Mouse (Mus musculus): Measurements from ENCODE around the gene Eif3k.
"Not testable (repeated sequence)": the region's sequence is repeated elsewhere in the genome, so short reads cannot be mapped to it uniquely, and the experiment has no call there.

Gene Eif3k

DNA sequence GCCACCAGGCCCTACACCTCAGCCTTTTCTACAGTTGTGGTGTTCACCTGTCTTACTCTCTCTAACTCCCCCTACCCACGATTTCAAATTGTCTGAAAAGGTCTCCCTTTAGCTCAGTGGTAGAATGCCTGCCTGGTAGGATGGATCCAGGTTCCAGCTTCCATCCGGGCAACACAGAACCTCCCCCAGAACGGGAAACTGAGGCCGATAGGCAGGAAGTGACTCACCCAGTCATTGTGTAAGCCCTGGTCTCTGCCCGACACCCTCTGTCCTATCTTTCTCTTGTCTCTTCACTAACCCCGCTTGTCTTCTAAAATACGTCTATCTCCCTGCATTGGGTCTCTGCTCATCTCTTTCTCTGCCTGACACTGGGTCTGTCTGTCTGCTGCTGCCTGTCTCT, 3.5 kb upstream of the Eif3k start:
- DNase-seq (ENCODE audit: low spot score): no peak

DNA sequence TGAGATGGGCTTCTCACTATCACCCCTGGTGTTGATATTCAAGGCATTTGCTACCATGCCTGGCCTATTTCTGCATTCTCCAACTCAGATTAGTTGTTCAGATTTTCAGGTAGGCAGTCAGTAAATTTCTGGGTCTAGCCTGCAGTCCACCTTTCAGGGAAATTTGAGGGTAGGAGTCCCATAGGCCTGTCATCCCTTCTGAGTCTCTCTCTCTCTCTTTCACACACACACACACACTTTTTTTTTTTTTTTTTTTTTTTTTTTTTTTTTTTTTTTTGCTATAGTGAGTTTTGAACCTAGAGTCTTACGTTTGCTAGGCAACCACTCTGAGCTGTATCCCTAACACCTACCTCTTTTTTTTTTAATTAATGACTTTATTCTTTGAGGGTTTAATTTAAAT, 2.8 kb upstream of the Eif3k start:
- DNase-seq (ENCODE audit: low spot score): no peak

DNA sequence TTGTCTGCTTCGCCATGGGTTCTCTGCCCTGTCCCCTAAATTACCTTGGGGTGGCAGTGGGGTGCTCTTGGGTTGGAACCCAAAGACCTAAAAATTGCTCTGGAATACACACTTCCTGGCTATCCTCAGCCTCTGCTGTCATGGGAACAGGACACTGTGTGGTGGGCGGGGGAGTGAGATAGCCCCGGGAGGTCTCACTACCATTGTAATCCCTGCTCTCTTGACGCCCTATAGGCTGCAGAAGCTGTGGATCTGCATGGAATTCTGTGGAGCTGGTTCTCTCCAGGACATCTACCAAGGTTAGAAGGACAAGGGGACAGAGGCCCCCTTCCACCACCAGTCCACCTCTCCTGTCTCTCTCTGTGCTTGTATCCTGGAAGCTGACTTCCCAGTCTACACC, 2.2 kb upstream of the Eif3k start:
- DNase-seq (ENCODE audit: low spot score): no peak

DNA sequence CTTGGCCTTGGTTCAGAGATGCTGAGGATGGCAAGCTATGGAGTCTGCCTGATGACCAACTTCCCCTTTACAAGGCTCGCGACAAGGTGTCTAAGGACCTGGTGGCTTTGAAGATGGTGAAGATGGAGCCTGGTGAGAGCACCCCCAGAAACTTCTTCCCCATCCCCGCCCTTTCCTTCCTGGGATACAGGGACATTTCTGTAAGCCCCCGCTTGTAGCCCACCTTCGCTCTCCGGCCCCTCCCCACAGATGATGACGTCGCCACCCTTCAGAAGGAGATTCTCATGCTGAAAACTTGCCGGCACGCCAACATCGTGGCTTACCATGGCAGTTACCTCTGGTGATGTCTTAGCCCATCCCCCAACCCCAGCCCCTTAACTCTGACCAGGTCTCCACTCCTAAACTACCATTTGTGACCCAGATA, 1.5 kb upstream of the Eif3k start:
- no peak for DNase-seq (ENCODE audit: low spot score)

GRCm38 (mm10) chr7:28982274-28983013, 780 bp upstream of the Eif3k start:
- DNase-seq (ENCODE audit: low spot score): peak; percentile 70

DNA sequence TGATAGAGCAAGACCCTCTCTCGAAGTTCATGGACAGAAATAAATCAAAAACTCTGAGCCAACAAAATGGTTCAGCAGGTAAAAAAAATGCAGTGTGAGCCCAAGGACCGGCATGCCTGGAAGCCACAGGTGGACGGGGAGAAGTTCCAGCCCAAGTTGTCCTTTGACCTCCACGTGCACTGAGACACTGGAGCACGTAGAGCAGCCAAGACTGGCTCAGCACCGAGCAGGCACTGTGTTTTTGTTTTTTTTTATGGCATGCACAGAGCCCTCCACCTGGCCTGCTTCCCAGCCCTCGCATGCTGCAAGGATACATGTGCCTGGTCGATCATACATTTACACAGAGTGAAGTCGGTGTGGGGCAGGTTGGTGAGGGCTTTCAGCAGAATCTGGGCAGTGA, 4.1 kb downstream of the Eif3k start:
- no peak for DNase-seq (ENCODE audit: low spot score)

GRCm38 (mm10) chr7:28973025-28973424, 8.6 kb downstream of the Eif3k start:
- no peak for DNase-seq (ENCODE audit: low spot score)

DNA sequence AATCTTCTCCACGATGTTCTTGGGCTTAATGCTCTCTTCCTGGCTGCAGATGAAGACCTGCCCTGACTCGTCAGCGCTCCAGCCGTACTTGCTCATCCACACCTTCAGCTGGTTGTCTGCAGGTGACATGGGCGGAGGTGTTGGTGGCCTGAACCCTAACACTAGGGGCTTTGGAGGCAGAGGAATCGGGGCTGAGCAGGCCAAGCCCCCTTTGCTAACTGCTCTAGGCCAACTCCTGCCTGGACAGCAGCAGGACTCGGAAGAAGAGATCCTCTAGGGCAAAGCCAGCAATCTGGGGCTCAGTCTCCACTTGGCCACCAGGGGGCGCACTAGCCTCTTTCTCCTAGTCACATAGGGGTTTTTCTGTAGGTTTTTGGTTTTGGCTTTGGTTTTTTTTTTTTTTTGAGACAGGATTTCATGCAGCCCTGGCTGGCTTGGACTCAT, 9.1 kb downstream of the Eif3k start:
- peak; percentile 80 for DNase-seq (ENCODE audit: low spot score)

- DNase-seq (ENCODE audit: low spot score): peak; percentile 85
Measured at GRCm38 (mm10) chr7:28971770-28972269, 9.8 kb downstream of the Eif3k start.

DNA sequence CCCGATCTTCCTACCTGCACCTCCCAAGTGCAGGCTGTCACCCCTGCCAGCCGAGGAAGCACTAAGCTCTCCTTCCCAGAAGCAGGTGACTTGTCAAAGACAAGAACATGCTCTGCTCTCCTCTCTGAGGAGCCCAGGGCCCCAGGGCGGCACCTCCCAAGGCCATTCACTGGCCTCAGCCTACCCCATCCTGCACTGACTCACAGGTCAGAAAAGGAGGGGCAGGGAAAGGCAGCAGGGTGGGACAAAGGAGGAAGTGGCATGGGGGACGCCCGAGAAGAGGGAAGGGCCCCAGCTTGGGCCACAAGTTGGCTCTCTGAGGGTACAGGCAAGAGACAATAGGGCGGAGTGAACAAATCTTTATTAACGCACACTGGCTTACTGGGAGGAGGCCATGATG, 10.6 kb downstream of the Eif3k start:
- DNase-seq (ENCODE audit: low spot score): no peak

- no peak for DNase-seq (ENCODE audit: low spot score)
Measured at GRCm38 (mm10) chr7:28969672-28970394, 11.8 kb downstream of the Eif3k start.

DNA sequence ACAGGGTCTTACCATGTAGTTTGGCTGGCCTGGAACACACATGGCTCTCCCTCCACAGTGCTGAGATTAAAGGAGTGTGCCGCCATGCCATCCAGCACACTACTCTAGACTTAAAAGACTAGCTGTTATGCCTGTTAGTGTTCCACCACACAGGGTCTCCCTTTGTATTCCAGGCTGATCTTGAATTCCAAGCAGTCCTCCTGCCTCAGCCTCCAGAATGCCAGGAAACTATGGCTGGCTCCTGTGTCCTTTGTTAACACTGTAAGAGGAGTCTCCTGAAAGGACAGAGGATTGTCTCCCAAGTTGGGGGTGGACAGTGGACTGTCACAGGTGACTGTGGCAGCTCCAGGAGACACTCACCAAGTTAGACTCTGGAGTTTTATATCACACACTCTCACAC, 12.4 kb downstream of the Eif3k start:
- DNase-seq (ENCODE audit: low spot score): no peak

DNA sequence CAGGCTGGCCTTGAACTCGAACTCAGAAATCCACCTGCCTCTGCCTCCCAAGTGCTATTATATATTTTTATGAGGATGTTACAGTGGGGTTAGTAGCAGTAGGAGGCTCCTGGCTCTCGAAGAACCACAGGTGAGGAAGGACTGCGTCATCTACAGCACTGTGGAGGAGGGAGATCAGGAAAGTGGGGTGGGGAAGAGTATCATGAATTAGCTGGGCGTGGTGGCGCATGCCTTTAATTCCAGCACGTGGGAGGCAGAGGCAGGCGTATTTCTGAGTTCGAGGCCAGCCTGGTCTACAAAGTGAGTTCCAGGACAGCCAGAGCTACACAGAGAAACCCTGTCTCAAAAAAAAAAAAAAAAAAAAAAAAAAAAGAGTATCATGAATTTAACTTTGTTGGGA, 13.5 kb downstream of the Eif3k start:
- not testable (repeated sequence) for DNase-seq (ENCODE audit: low spot score)

- DNase-seq (ENCODE audit: low spot score): no peak
Measured at GRCm38 (mm10) chr7:28966751-28967505, 14.7 kb downstream of the Eif3k start.

- DNase-seq (ENCODE audit: low spot score): no peak
Measured at GRCm38 (mm10) chr7:28966181-28966580, 15.5 kb downstream of the Eif3k start.

DNA sequence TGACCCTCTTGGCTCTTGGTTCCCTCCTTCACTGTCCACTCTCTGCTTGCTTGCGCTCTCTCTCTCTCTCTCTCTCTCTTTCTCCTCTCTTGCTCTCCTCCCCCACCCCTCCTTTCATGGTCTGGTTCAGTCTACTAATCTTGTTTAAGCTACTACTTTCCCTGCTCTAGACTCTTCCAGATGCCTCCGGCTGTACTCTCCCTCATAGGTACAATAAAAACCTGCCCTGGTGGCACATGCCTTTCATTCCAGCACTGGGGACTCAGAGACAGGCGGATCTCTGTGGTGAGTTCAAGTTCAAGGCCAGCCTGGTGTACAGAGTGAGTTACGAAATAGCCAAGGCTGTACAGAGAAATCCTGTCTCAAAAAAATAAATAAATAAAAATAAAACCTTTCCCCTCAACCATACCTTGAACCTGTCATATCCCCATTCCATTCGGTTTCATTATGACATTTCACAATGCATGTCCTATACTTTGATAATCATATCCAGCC, 16.3 kb downstream of the Eif3k start:
- no peak for DNase-seq (ENCODE audit: low spot score)

DNA sequence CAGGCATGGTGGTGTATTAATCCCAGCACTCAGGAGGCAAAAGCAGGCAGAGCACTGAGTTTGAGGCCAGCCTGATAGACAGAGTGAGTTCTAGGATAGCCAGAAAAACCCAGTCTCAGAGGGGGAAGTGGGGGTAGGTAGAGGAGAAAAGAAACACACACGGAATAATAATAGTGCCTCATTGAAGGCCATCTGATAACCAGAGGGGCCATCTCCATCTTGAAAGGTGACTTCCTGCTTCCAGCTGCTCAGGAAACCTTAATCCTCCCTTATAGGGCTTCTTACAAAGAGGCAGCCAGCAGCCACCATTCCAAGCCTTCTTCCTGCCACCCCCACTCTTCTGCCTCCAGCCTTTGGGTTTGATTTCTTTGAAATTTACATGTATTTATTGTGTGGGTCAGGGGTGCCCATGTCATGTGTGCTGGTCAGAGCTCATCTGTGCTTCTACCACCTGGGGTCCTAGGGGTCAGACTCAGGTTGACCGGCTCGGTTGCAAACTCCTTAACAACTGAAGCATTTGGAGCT, 18.2 kb downstream of the Eif3k start:
- no peak for DNase-seq (ENCODE audit: low spot score)

DNA sequence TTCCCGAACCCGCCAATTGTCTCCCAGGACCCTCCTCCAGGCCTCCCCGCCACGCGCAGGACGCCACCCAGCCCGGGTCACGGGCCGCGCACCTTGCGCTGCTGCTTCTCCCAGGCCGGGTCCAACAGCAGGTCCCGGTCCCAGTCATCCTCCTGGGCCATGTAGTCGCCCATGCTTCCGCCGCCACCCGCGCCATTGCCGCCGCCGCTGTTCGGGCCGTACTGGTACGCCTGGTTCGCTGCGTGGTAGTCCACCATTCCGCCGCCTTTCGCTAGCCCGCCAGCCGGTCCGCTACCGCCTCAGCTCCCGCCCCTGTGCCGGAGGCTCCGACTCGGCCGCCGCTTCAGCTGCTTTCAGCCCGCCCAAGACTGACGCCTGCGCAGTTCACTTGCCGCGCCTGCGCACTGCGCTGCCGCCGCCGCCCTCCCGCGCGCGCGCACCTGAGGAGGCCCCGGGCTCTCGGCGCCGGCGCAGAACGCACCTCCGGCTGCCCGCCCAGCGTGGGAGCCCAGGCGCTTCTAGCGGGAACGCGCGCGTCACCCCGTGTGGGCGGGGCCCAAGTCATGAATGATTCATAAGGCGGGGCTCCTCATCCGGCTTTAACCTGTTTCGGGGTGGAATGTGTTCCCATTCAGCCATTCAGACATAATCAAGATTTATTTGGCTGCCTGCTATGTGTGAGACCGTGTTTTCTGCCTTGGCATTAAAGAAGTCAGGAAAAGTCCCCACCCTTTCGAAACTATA, 19.6 kb downstream of the Eif3k start, which contains the start of gene Actn4:
TSS of gene Actn4 (minus strand) at position 414 of the 744 bp plus-strand sequence.
- DNase-seq (ENCODE audit: low spot score): peak; percentile 98

GRCm38 (mm10) chr7:28961584-28961926, 20.1 kb downstream of the Eif3k start:
- DNase-seq (ENCODE audit: low spot score): no peak

DNA sequence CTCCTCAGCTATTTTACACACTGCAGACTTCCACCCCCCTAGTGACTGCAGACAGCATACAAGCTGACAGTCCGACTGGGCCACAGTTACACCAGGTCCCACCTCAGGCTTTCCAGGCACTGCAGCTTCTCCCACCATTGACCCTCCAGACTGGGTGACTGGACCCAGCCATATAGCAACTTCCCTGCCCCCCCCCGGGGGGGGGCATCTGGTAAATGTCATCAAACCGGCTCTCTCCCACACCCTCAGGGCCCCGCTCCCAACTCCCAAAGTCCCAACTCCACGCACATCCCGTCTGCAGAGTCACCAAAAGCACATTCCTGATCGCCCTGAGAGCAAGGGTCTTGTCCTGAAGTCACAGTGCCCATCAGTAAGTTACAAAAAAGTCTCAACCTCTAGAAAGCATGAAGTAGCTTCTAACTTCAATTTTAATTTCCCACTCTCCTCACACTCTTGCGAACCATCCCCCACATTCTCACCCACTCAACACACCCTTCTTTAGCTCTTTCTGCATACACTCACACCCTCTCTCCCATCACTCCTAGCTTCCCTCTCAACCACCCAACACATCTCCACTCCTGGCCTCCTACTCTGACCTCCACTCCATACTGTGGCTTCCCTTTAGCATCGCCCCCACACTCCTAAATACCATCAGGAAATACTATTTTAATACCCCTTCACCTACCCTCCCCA, 21.2 kb downstream of the Eif3k start:
- no peak for DNase-seq (ENCODE audit: low spot score)

DNA sequence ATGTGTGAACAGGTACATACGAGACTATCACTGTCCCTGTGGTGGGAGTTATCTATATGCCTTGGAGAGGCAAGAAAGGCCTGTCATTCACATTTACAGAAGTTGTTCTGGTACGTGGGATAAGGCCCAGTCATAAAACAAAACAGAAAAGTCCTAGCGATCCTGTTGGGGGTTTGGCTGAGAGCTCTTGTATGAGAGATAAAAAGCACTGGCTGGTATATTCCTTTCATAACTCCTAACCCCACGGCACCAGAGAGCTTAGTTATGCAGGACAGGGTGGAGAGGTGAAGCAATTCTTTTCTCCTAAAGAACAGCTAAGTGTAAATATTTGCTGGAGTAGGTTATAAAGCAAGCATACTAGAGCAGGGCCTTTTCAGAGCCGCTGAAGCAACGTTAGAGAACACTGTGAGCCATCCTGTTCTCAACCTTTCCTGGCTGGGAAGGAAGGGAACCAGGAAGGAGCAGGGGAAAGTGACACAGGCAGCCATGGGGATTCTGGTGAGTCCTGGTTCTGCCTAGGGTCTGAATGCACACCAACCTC, 22.1 kb downstream of the Eif3k start:
- DNase-seq (ENCODE audit: low spot score): peak; percentile 82

Measured in lung, postnatal 25 days (tissue).